Mouse (Mus musculus): ENCODE results near the gene Zfp980. TPM values are rescaled to one million over a fixed set of nuclear protein-coding genes. Genes with fewer than 3 reads are reported as not detected.

The Zfp980 gene
- polyA plus RNA-seq (2012; rRNA removed), result not detected in 2 replicates

DNA sequence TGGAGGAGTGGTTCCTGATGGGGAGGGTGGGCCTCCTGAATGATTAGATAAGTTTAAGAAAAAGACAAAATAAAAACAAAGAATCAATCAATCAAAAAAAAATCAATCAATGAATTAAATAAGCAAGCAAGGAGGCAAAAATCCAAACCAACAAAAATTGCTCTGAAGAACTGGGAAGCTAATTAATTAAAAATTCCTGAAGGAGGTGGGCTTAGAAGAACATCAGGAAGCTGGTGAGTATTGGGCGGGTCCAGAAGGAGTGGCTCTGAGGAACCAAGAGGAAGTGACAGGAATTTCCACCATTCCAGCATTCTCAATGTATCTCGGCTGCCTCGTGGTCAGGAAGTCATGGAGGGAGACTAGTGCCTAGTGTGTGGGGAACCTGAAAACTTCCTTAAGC is at the start of gene Zfp980:
Zfp980 (plus strand) TSS at position 301 of the 400 bp plus-strand sequence.

Other genes starting within 250 kb of the Zfp980 start
- 0.02 and 0.19 TPM in 2 replicates for gene Zfp990, start 159.9 kb upstream of the Zfp980 start, polyA plus RNA-seq (2012; rRNA removed)
- gene Gm13212, start 85.5 kb upstream of the Zfp980 start, polyA plus RNA-seq (2012; rRNA removed), result 0.28 and 0.31 TPM in 2 replicates
- 0.12 and 0.20 TPM in 2 replicates for gene Zfp986, start 198.1 kb downstream of the Zfp980 start, polyA plus RNA-seq (2012; rRNA removed)

All from central nervous system, embryonic 14 days (tissue).